Comparison of ENCODE assay signal across 24 mouse cellular contexts in the genomic region with DNA sequence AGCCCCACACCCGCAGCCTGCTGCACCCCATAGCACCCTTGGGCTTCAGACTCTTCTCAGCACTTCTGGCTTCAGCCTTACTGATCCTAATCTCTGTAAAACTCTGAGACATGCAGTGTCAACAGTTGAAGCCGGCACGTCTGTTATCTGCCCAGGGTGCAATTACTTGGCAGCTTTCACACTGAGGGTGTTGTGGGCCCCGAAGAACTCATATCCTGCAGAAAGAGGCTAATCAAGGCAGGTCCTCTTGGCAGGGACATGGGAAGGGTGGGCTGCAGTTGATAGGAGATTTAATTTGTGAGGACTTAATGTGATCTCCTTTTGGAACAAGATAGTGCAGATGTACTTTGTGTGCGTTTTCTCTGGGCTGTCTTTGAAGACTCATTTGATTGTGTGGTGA. TPM values are rescaled to one million over a fixed set of nuclear protein-coding genes. Genes with fewer than 3 reads are reported as not detected.
"Had no signal": no experiment of that assay in that cellular context is flagged by ENCODE, and none has a peak within 500 bp of the region (broad histone marks: within the 10 kb centered on the region; RNA-seq: fewer than 3 reads in every experiment).

No protein-coding gene starts in this region.

- DNase-seq: kidney, adult 18-20 months; kidney, adult 9 months; kidney, postnatal 14 days; kidney, postnatal 4 days; left cerebral cortex, postnatal 4 days; lung, adult 2 months; lung, postnatal 14 days; lung, postnatal 4 days; retina, postnatal 1 day; right cerebral cortex, postnatal 25 days; spleen, adult 18-20 months; thymus, postnatal 25 days had no signal

- H3K4me3 ChIP-seq: limb, embryonic 12.5 days; limb, embryonic 15.5 days; midbrain, embryonic 10.5 days; midbrain, embryonic 13.5 days; myocyte; stomach, embryonic 15.5 days had no signal

- H3K27ac ChIP-seq: limb, embryonic 12.5 days; limb, embryonic 15.5 days; midbrain, embryonic 10.5 days; midbrain, embryonic 13.5 days; stomach, embryonic 15.5 days had no signal

- H3K9me3 ChIP-seq: limb, embryonic 12.5 days; limb, embryonic 15.5 days; midbrain, embryonic 10.5 days; midbrain, embryonic 13.5 days; stomach, embryonic 15.5 days had no signal

- H3K27me3 ChIP-seq: limb, embryonic 12.5 days; limb, embryonic 15.5 days; midbrain, embryonic 13.5 days; stomach, embryonic 15.5 days had no signal

- H3K4me2 ChIP-seq: limb, embryonic 12.5 days; limb, embryonic 15.5 days; midbrain, embryonic 13.5 days; stomach, embryonic 15.5 days had no signal

- H3K4me1 ChIP-seq: limb, embryonic 12.5 days; limb, embryonic 15.5 days; midbrain, embryonic 10.5 days; midbrain, embryonic 13.5 days; stomach, embryonic 15.5 days had no signal

- H3K9ac ChIP-seq: limb, embryonic 12.5 days; limb, embryonic 15.5 days; midbrain, embryonic 13.5 days; stomach, embryonic 15.5 days had no signal

- ATAC-seq: inflammation-experienced regulatory T-cells, adult 6 months; intestine, embryonic 16.5 days; midbrain, embryonic 13.5 days; midbrain, embryonic 16.5 days had no signal

RNA-seq across cellular contexts. Expression of a gene that starts 14.8 kb away (rescaled TPM):
- total RNA-seq: layer of hippocampus, adult 18-20 months; left cerebral cortex, adult 8-10 months; left cerebral cortex, postnatal 14 days had no signal
- polyA plus RNA-seq: inflammation-experienced regulatory T-cells, adult 6 months; myocyte had no signal
